Mouse (Mus musculus): ENCODE data around the gene Btrc. TPM values are rescaled to one million over a fixed set of nuclear protein-coding genes. Genes with fewer than 3 reads are reported as not detected.
A peak's percentile ranks its signal among the peaks of the same experiment; 100 is the strongest.
"Not testable (repeated sequence)": the region's sequence is repeated elsewhere in the genome, so short reads cannot be mapped to it uniquely, and the experiment has no call there.

Gene Btrc
- polyA plus RNA-seq, 1 experiment from 2014 or later: 46.0 TPM

DNA sequence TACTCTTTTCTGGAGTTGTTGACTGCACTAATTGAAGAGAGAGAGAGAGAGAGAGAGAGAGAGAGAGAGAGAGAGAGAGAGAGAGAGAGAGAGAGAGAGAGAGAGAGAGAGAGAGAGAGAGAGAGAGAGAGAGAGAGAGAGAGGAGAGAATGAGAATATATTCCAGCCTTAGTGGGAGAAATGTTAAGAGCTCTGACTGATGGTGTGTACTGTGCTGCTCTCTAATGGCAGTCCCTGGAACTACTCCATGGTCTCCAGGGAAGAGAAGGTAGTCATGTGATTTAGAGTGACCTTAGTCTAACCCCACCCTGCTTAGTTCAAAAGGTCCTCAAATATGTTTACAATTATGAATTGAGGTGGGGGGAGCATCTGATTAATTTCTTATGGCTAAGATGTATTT is 72.5 kb downstream of the Btrc start:
- H3K36me3 ChIP-seq (ENCODE audit: control insufficient read depth, insufficient read depth, low read length); H3K9me3 ChIP-seq (replicated peaks; ENCODE audit: control insufficient read depth, low read length); H3K4me2 ChIP-seq; H3K4me1 ChIP-seq (ENCODE audit: control insufficient read depth, insufficient read depth, low read length); H3K9ac ChIP-seq (ENCODE audit: low read depth, low read length); H3K27me3 ChIP-seq (ENCODE audit: control insufficient read depth, insufficient read depth, low read length); ATAC-seq (replicated peaks; ENCODE audit: insufficient number of reproducible peaks, low FRiP score, low TSS enrichment); H3K27ac ChIP-seq (ENCODE audit: low read depth, low read length); H3K4me3 ChIP-seq (ENCODE audit: low read depth, low read length): not testable (repeated sequence)

DNA sequence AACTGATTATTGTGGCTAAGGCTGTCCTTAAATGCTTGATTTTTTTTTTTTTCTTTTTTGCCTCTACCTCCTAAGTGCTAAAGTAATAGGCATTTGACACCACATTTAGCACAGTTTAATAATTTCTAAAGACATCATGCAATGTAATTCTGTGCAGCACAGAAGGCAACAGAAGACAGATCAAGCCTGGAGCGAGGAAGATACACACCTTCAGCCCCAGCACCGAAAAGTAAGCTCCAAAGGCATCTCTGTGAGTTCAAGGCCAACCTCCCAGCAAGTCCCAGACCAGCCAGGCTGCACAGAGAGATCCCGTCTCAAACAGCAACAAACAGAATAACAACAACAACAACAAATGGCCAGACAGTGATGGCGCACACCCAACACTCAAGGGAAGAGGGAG is 73.6 kb downstream of the Btrc start:
- Histone ChIP-seq H3K9ac (ENCODE audit: low read depth, low read length) (no peak overlapping the region), H3K4me1 (ENCODE audit: control insufficient read depth, insufficient read depth, low read length) (peaks cover 9% of the 10 kb centered on the region), H3K9me3 (replicated peaks; ENCODE audit: control insufficient read depth, low read length) (no peaks in the 10 kb centered on the region), H3K27ac (ENCODE audit: low read depth, low read length) (no peak overlapping the region), H3K4me2 (no peak overlapping the region), H3K4me3 (ENCODE audit: low read depth, low read length) (no peak overlapping the region), H3K27me3 (ENCODE audit: control insufficient read depth, insufficient read depth, low read length) (no peaks in the 10 kb centered on the region), H3K36me3 (ENCODE audit: control insufficient read depth, insufficient read depth, low read length) (no peaks in the 10 kb centered on the region)
- ATAC-seq (replicated peaks; ENCODE audit: insufficient number of reproducible peaks, low FRiP score, low TSS enrichment): no peak
- WGBS (ENCODE audit: insufficient replicate concordance): 80% methylated on average over 4 of the region's 4 CpGs

DNA sequence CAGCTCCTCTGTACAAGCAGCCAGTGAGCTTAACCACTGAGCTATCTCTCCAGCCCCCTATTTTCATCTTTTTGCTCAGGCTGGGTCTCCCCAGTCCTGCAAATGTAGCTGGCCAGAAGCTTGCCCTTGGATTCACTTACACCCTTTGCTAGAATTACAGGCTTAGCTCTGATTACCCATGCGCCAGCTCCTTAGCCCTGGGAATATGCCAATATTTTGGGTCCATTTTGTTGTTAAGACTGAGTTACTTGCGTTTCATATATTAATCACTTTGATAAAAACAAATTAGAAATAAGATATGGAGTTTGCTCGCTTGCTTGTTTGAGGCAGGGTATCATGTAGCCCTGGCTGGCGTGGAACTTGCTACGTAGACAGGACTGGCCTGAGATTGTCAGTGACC is 74.7 kb downstream of the Btrc start:
- peaks cover 9% of the 10 kb centered on the region for H3K4me1 ChIP-seq (ENCODE audit: control insufficient read depth, insufficient read depth, low read length)
- H3K27ac ChIP-seq (ENCODE audit: low read depth, low read length): no peak overlapping the region
- no peaks in the 10 kb centered on the region for H3K27me3 ChIP-seq (ENCODE audit: control insufficient read depth, insufficient read depth, low read length)
- 87% methylated on average over 5 of the region's 5 CpGs for WGBS (ENCODE audit: insufficient replicate concordance)
- H3K4me2 ChIP-seq: no peak overlapping the region
- H3K36me3 ChIP-seq (ENCODE audit: control insufficient read depth, insufficient read depth, low read length): no peaks in the 10 kb centered on the region
- no peak overlapping the region for H3K4me3 ChIP-seq (ENCODE audit: low read depth, low read length)
- no peak for ATAC-seq (replicated peaks; ENCODE audit: insufficient number of reproducible peaks, low FRiP score, low TSS enrichment)
- no peaks in the 10 kb centered on the region for H3K9me3 ChIP-seq (replicated peaks; ENCODE audit: control insufficient read depth, low read length)
- H3K9ac ChIP-seq (ENCODE audit: low read depth, low read length): no peak overlapping the region

DNA sequence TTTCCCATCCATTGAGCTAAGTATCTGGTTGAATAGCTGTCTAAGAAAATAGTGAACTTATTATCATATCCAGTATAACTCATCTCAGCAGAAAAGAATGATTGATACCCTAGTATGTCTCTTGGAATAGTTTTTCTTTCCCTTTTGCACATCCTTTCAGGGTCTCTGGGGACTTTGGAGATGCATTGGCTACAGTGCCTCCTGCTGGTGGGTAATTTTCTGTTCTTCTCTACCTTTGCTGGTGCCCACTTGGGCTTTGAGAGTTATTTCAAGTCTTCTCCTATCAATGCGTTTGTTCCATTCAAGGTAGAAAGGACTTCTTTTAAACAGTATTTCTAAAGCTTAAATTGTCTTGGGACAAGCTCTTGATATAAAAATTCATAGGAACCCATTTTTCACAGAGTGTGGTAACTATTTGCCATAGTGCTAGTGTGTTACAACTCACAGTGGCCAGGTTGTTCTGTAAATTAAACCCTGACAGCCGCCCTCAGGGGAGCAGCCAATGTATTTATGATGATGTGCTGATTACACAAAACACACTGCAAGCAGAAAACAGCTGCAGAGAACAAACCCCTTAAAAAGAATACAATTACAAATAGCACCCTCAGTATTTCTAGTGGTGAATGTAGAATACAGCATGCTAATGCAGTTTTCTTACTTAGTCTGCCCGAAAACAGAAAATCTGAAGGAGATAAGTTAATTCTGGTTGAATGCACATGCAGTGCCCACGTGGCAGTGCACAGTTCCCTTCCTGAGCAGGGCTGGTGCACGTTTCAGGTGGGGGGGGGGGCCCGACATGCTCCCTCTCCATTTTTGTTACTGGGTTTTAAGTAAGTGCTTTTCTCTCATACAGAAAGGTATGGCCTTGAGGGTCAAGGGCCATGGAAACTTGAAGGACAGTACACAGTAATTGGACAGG is 75.7 kb downstream of the Btrc start:
- WGBS (ENCODE audit: insufficient replicate concordance): 75% methylated on average over 6 of the region's 6 CpGs
- no peak for ATAC-seq (replicated peaks; ENCODE audit: insufficient number of reproducible peaks, low FRiP score, low TSS enrichment)
- H3K27ac ChIP-seq (ENCODE audit: low read depth, low read length): no peak overlapping the region
- peaks cover 9% of the 10 kb centered on the region for H3K4me1 ChIP-seq (ENCODE audit: control insufficient read depth, insufficient read depth, low read length)
- H3K9me3 ChIP-seq (replicated peaks; ENCODE audit: control insufficient read depth, low read length): no peaks in the 10 kb centered on the region
- H3K4me2 ChIP-seq: no peak overlapping the region
- no peak overlapping the region for H3K9ac ChIP-seq (ENCODE audit: low read depth, low read length)
- no peaks in the 10 kb centered on the region for H3K36me3 ChIP-seq (ENCODE audit: control insufficient read depth, insufficient read depth, low read length)
- H3K27me3 ChIP-seq (ENCODE audit: control insufficient read depth, insufficient read depth, low read length): no peaks in the 10 kb centered on the region
- no peak overlapping the region for H3K4me3 ChIP-seq (ENCODE audit: low read depth, low read length)

DNA sequence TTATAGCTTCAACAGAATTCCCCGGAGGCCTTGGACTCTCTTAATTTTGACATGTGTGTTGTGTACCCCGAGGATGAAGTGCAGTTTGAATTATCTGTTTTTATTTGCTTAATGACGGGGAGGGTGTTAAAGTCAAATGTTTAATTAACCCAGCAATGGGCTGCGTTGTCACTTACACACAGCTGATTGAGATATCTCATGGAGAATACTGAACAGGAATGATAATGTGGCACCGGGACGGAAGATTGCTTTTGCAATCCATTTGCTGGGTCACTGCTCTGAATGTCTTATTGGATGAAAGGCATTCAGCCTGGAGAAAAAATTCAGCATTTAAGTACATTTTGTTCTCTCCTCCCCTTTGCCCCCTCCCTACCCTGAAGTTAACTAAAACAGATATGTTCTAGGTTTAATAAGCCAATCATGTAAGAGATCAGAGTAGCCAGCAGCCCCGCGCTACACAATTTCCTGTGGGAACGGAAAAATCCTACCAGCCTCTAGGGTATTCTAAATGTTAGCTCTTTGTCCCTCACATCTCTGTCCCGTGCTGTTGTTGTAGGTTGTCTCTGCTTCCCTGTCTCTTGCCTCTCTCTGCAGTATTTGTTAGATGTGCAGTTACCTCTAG is 77.1 kb downstream of the Btrc start:
- Histone ChIP-seq H3K4me2 (no peak overlapping the region), H3K4me1 (ENCODE audit: control insufficient read depth, insufficient read depth, low read length) (peaks cover 13% of the 10 kb centered on the region), H3K9ac (ENCODE audit: low read depth, low read length) (0 out of 2 replicates have a peak overlapping the region, but pooled peaks have one; percentile 34), H3K27me3 (ENCODE audit: control insufficient read depth, insufficient read depth, low read length) (no peaks in the 10 kb centered on the region), H3K9me3 (replicated peaks; ENCODE audit: control insufficient read depth, low read length) (no peaks in the 10 kb centered on the region), H3K36me3 (ENCODE audit: control insufficient read depth, insufficient read depth, low read length) (no peaks in the 10 kb centered on the region), H3K4me3 (ENCODE audit: low read depth, low read length) (no peak overlapping the region), H3K27ac (ENCODE audit: low read depth, low read length) (peak overlapping the region; percentile 50)
- ATAC-seq (replicated peaks; ENCODE audit: insufficient number of reproducible peaks, low FRiP score, low TSS enrichment): no peak
- WGBS (ENCODE audit: insufficient replicate concordance): 57% methylated on average over 10 of the region's 10 CpGs

DNA sequence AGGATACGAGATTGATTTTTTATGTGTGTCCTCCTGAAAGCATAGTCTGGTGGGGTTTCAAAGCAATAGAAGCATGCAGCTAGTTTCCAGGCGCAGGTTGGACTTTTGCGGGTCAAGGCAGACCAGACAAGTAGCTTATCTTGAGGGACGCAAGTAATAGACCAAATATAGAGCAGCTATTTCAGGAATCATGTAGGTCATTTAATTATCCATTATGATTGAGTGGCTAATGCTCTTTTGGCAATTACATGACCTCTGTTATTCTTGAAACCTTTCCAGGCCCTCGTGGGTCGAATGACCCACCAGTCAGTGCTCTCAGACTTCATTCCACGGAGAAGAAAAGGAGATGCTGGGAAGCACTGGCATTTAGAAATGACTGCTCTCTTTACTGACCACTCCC is 78.2 kb downstream of the Btrc start:
- H3K27ac ChIP-seq (ENCODE audit: low read depth, low read length): peak overlapping the region; percentile 25; the same call in 1 of the 2 replicates
- H3K27me3 ChIP-seq (ENCODE audit: control insufficient read depth, insufficient read depth, low read length): no peaks in the 10 kb centered on the region
- no peak for ATAC-seq (replicated peaks; ENCODE audit: insufficient number of reproducible peaks, low FRiP score, low TSS enrichment)
- no peaks in the 10 kb centered on the region for H3K36me3 ChIP-seq (ENCODE audit: control insufficient read depth, insufficient read depth, low read length)
- H3K4me3 ChIP-seq (ENCODE audit: low read depth, low read length): no peak overlapping the region
- H3K4me1 ChIP-seq (ENCODE audit: control insufficient read depth, insufficient read depth, low read length): peaks cover 13% of the 10 kb centered on the region
- WGBS (ENCODE audit: insufficient replicate concordance): 28% methylated on average over 7 of the region's 7 CpGs
- H3K9ac ChIP-seq (ENCODE audit: low read depth, low read length): no peak overlapping the region
- peak overlapping the region; percentile 18 for H3K4me2 ChIP-seq
- H3K9me3 ChIP-seq (replicated peaks; ENCODE audit: control insufficient read depth, low read length): no peaks in the 10 kb centered on the region

DNA sequence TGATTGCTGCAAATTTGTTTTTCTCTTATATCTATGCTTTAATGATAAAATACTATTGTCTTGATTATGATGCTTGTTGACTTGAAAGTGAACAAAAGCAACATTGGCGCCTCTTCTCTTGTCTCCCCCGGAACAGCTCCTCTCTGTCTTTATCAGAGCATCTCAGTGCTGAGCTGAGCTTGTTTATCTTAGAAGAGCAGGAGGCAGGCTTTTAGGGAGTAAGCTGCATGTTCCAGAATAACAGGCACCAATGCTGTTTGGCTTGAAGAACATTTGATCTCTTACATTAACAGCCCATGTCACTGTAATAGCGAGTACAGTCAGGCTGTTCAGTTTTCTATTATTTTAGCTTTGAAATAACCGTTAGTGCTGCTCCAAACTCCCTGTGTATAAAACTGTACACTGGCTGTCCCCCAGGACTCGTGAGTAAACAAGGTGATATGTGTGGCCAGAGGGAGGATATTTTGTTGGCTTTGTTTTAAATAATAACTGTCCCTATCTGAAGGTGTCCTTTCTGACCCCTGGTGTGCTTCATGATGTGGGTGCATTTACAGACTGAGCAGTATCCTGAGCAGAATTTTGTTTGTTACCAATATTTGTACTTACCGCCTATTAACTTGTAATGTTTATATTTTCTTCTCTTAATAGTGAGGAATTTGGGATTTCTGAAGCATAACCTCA is 81.9 kb downstream of the Btrc start:
- Histone ChIP-seq H3K36me3 (ENCODE audit: control insufficient read depth, insufficient read depth, low read length) (no peaks in the 10 kb centered on the region), H3K4me3 (ENCODE audit: low read depth, low read length) (peak overlapping the region; percentile 8; the same call in 1 of the 2 replicates)
- 35% methylated on average over 6 of the region's 6 CpGs for WGBS (ENCODE audit: insufficient replicate concordance)

DNA sequence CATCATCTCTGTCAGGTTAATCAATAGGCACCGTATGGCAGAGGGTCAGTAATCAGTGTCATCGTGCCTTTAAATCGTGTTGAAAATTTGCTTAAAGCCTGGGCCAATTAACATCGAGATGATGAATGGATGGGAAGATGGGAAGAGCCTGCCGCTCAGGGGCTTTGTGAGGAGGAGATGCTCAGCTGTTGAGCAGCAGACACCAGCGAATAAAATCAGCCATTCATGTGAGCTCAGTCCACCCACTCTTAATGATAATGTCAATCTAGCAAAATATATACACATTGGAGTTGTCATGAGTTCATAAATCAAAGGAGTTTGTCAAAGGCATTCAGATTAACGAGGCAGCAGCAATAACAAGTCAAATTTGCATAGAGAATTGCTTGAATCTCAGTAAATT is 83.1 kb downstream of the Btrc start:
- peaks cover 6% of the 10 kb centered on the region; the same call in 1 of the 2 replicates for H3K4me1 ChIP-seq (ENCODE audit: control insufficient read depth, insufficient read depth, low read length)
- H3K9ac ChIP-seq (ENCODE audit: low read depth, low read length): peak overlapping the region; percentile 58; the same call in 1 of the 2 replicates
- H3K27me3 ChIP-seq (ENCODE audit: control insufficient read depth, insufficient read depth, low read length): no peaks in the 10 kb centered on the region
- no peak overlapping the region for H3K27ac ChIP-seq (ENCODE audit: low read depth, low read length)
- peak overlapping the region; percentile 31 for H3K4me2 ChIP-seq
- H3K9me3 ChIP-seq (replicated peaks; ENCODE audit: control insufficient read depth, low read length): no peaks in the 10 kb centered on the region
- H3K36me3 ChIP-seq (ENCODE audit: control insufficient read depth, insufficient read depth, low read length): no peaks in the 10 kb centered on the region
- ATAC-seq (replicated peaks; ENCODE audit: insufficient number of reproducible peaks, low FRiP score, low TSS enrichment): no peak
- peak overlapping the region; percentile 32 for H3K4me3 ChIP-seq (ENCODE audit: low read depth, low read length)
- 65% methylated on average over 7 of the region's 7 CpGs for WGBS (ENCODE audit: insufficient replicate concordance)

More for the DNA sequence above, 81.9 kb downstream of the Btrc start:
- no peaks in the 10 kb centered on the region for H3K27me3 ChIP-seq (ENCODE audit: control insufficient read depth, insufficient read depth, low read length)
- H3K9me3 ChIP-seq (replicated peaks; ENCODE audit: control insufficient read depth, low read length): no peaks in the 10 kb centered on the region
- H3K4me2 ChIP-seq: no peak overlapping the region
- peak overlapping the region; percentile 50 for H3K27ac ChIP-seq (ENCODE audit: low read depth, low read length)
- H3K9ac ChIP-seq (ENCODE audit: low read depth, low read length): peak overlapping the region; percentile 2; the same call in 1 of the 2 replicates
- ATAC-seq (replicated peaks; ENCODE audit: insufficient number of reproducible peaks, low FRiP score, low TSS enrichment): peak; percentile 74; the same call in 1 of the 2 replicates
- H3K4me1 ChIP-seq (ENCODE audit: control insufficient read depth, insufficient read depth, low read length): peaks cover 13% of the 10 kb centered on the region

Measured in heart, embryonic 11.5 days (tissue).